Mouse (Mus musculus): ENCODE data around the gene Zfr2. TPM values are rescaled to one million over a fixed set of nuclear protein-coding genes. Genes with fewer than 3 reads are reported as not detected.

Gene Zfr2
- polyA plus RNA-seq (2016; fragmentation: Nextera tagmentation; extraction: Ambion mirVana), result 2.4 and 2.7 TPM in 2 replicates

- Histone ChIP-seq H3K4me3 (peak within 1 kb of the TSS; percentile 87), H3K36me3 (replicated peaks) (no peaks in the 10 kb centered on the region), H3K4me1 (peaks cover 50% of the 10 kb centered on the region), H3K9me3 (no peaks in the 10 kb centered on the region), H3K27ac (peak within 1 kb of the TSS; percentile 92), H3K27me3 (ENCODE audit: poor library complexity, severe bottlenecking) (peaks cover 67% of the 10 kb centered on the region)
- WGBS, result 10% methylated on average over 29 of the region's 29 CpGs
- DNase-seq (ENCODE audit: extremely low spot score, low spot score), result peak; percentile 90
Measured at GRCm38 (mm10) chr10:81232580-81233225, at the start of gene Zfr2. Zfr2 (plus strand) TSS chr10:81233155.

DNA sequence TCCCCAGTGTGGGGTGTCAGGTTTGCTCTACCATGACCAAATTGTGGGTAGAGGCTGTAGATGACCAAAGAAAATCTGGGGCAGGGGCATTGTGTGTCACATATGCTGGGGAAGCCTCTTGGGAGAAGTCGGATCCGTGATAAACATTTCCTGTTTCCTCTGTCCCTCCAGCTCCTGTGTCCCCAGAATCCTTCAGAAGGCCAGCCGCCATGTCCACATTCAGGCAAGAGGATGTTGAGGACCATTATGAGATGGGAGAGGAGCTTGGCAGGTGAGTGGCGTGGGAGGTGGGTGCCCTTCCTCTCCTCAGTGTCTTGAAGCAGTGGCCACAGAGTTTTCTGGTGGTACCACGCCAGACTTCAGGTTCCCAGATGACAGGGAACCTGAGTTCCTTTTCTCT lies 49.1 kb upstream of the Zfr2 start, which contains the start of gene 4930442H23Rik:
Gene 4930442H23Rik (minus strand): TSS at position 45 of the 400 bp plus-strand sequence.
- Histone ChIP-seq H3K36me3 (replicated peaks) (peaks cover 83% of the 10 kb centered on the region), H3K27ac (peak within 1 kb of the TSS; percentile 90), H3K27me3 (ENCODE audit: poor library complexity, severe bottlenecking) (no peaks in the 10 kb centered on the region), H3K4me3 (peak within 1 kb of the TSS; percentile 76), H3K4me1 (peaks cover 57% of the 10 kb centered on the region), H3K9me3 (no peaks in the 10 kb centered on the region)
- 96% methylated on average over 5 of the region's 5 CpGs for WGBS
- DNase-seq (ENCODE audit: extremely low spot score, low spot score), result no peak

DNA sequence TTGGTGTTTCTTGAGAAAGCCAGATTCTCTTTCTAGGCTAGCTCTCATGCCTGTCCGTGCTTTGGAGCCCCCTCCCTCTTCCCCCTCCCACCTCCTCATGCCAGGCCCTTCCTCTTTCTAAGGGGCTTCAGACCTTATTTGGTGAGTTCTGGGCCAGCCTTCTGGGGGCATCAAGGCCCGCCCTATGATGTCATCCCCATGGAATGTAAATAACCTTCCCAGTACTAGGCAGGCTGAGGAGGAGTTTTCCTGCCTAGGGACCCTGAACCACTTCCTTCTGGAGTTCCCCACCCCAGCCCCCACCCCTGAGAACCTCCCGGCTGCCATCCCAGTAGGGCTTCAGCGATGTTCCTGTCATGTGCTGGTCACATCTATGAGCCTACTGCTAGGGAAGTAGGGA lies 48.2 kb upstream of the Zfr2 start:
- H3K36me3 ChIP-seq (replicated peaks), result peaks cover 78% of the 10 kb centered on the region

GRCm38 (mm10) chr10:81187161-81187560 lies 45.8 kb upstream of the Zfr2 start:
- DNase-seq (ENCODE audit: extremely low spot score, low spot score), result no peak
- Histone ChIP-seq H3K27ac (no peak overlapping the region), H3K27me3 (ENCODE audit: poor library complexity, severe bottlenecking) (no peaks in the 10 kb centered on the region), H3K4me3 (no peak overlapping the region), H3K4me1 (peaks cover 40% of the 10 kb centered on the region), H3K9me3 (no peaks in the 10 kb centered on the region), H3K36me3 (replicated peaks) (peaks cover 74% of the 10 kb centered on the region)
- WGBS, result 94% methylated on average over 9 of the region's 9 CpGs

More for the DNA sequence above, 48.2 kb upstream of the Zfr2 start:
- 76% methylated on average over 4 of the region's 4 CpGs for WGBS
- DNase-seq (ENCODE audit: extremely low spot score, low spot score), result no peak
- H3K4me1 ChIP-seq, result peaks cover 47% of the 10 kb centered on the region
- no peaks in the 10 kb centered on the region for H3K9me3 ChIP-seq
- no peaks in the 10 kb centered on the region for H3K27me3 ChIP-seq (ENCODE audit: poor library complexity, severe bottlenecking)
- H3K4me3 ChIP-seq, result peak overlapping the region; percentile 76; the same call in 1 of the 2 replicates
- peak overlapping the region; percentile 68 for H3K27ac ChIP-seq

DNA sequence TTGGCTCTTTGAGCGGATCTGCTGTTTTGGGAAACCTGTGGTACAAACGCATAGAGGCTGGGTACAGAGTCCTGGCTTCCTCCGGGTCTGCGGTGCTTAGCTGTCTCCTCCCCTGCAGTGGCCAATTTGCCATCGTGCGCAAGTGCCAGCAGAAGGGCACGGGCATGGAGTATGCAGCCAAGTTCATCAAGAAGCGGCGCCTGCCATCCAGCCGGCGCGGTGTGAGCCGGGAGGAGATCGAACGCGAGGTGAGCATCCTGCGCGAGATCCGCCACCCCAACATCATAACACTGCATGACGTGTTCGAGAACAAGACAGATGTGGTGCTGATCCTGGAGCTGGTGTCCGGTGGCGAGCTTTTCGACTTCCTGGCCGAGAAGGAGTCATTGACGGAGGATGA lies 43.1 kb upstream of the Zfr2 start:
- Histone ChIP-seq H3K27ac (no peak overlapping the region), H3K4me3 (no peak overlapping the region), H3K27me3 (ENCODE audit: poor library complexity, severe bottlenecking) (peaks cover 21% of the 10 kb centered on the region), H3K36me3 (replicated peaks) (peaks cover 59% of the 10 kb centered on the region), H3K4me1 (peaks cover 45% of the 10 kb centered on the region), H3K9me3 (no peaks in the 10 kb centered on the region)
- DNase-seq (ENCODE audit: extremely low spot score, low spot score), result no peak
- WGBS, result 77% methylated on average over 26 of the region's 26 CpGs

DNA sequence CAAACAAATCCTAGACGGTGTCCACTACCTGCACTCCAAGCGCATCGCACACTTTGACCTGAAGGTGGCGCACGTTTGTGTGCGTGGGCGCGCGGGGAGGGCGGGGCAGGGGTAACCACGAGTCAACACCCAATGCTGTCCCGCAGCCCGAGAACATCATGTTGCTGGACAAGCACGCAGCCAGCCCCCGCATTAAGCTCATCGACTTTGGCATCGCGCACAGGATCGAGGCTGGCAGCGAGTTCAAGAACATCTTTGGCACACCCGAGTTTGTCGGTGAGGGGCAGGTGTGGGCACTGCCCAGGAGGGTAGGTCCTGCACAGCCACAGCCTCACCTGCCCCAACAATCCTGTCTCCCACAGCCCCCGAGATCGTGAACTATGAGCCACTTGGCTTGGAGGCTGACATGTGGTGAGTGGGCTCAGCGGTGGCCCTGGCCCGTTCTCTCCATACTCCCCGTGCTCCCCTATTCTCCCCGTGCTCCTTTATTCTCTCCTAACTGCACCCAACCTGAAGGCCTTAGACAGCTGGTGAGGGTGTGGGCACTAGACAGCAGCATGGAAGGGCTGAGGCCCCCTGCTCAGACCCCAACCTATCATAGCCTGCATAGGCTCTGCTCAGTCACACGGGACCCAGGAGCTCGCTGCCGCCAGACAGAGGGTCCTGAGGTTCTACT lies 42.6 kb upstream of the Zfr2 start:
- no peak overlapping the region for H3K4me3 ChIP-seq
- H3K9me3 ChIP-seq, result no peaks in the 10 kb centered on the region
- H3K4me1 ChIP-seq, result peaks cover 43% of the 10 kb centered on the region
- peaks cover 53% of the 10 kb centered on the region for H3K36me3 ChIP-seq (replicated peaks)
- H3K27ac ChIP-seq, result no peak overlapping the region
- H3K27me3 ChIP-seq (ENCODE audit: poor library complexity, severe bottlenecking), result peaks cover 27% of the 10 kb centered on the region
- 71% methylated on average over 31 of the region's 31 CpGs for whole genome bisulfite sequencing
- no peak for DNase-seq (ENCODE audit: extremely low spot score, low spot score)

- H3K4me1 ChIP-seq, result peaks cover 44% of the 10 kb centered on the region
- H3K9me3 ChIP-seq, result no peaks in the 10 kb centered on the region
- 78% methylated on average over 6 of the region's 6 CpGs for WGBS
- peaks cover 49% of the 10 kb centered on the region for H3K36me3 ChIP-seq (replicated peaks)
- no peak overlapping the region for H3K4me3 ChIP-seq
- peaks cover 32% of the 10 kb centered on the region for H3K27me3 ChIP-seq (ENCODE audit: poor library complexity, severe bottlenecking)
- no peak for DNase-seq (ENCODE audit: extremely low spot score, low spot score)
- no peak overlapping the region for H3K27ac ChIP-seq
Measured at GRCm38 (mm10) chr10:81190912-81191321, 42.0 kb upstream of the Zfr2 start.

DNA sequence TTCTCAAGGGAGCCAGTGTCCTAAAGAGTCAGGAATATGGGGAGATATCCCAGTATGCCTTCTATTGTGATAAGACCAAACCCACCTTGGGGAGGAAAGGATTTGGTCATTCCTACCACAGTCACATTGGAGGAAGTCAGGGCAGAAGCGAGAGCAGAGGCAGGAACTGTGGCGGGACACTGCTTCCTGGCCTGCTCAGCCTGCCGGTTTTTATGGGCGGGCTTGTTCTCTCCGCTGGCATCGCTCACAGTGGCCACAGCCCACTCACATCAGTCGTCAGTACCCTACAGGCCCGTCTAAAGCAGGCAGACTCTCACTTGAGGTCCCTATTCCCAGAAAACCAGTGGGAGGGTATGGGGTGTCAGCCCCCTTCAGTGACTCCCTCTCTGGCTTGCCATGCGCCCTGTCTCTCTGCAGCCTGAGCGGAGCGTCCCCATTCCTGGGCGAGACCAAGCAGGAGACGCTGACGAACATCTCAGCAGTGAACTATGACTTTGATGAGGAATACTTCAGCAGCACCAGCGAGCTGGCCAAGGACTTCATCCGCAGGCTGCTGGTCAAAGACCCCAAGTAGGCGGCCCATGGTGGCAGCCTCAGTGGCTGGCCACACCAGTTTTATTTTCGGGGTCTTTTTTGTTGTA lies 41.5 kb upstream of the Zfr2 start:
- Histone ChIP-seq H3K27me3 (ENCODE audit: poor library complexity, severe bottlenecking) (peaks cover 38% of the 10 kb centered on the region), H3K4me3 (peak overlapping the region; percentile 65; the same call in 1 of the 2 replicates), H3K36me3 (replicated peaks) (peaks cover 46% of the 10 kb centered on the region), H3K27ac (0 out of 2 replicates have a peak overlapping the region, but pooled peaks have one; percentile 91), H3K4me1 (peaks cover 44% of the 10 kb centered on the region), H3K9me3 (no peaks in the 10 kb centered on the region)
- DNase-seq (ENCODE audit: extremely low spot score, low spot score), result no peak
- WGBS, result 91% methylated on average over 18 of the region's 18 CpGs

DNA sequence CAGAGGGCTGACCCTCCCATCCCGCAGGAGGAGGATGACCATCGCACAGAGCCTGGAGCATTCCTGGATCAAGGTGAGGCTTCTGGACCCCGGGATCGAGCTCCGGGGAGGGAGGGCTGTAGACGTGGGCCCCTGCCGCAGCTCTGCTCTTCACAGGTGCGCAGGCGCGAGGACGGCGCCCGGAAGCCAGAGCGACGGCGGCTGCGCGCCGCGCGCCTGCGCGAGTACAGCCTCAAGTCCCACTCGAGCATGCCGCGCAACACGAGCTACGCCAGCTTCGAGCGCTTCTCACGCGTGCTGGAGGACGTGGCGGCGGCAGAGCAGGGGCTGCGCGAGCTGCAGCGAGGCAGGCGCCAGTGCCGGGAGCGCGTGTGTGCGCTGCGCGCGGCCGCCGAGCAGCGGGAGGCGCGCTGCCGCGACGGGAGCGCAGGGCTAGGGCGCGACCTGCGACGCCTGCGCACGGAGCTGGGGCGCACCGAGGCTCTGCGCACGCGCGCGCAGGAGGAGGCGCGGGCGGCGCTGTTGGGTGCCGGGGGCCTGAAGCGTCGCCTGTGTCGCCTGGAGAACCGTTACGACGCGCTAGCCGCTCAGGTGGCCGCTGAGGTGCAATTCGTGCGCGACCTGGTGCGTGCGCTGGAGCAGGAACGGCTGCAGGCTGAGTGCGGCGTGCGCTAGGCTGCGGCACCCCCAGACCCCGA lies 40.5 kb upstream of the Zfr2 start:
- DNase-seq (ENCODE audit: extremely low spot score, low spot score), result peak; percentile 75
- no peaks in the 10 kb centered on the region for H3K9me3 ChIP-seq
- peak overlapping the region; percentile 91 for H3K27ac ChIP-seq
- peaks cover 44% of the 10 kb centered on the region for H3K4me1 ChIP-seq
- H3K4me3 ChIP-seq, result peak overlapping the region; percentile 65
- peaks cover 47% of the 10 kb centered on the region for H3K27me3 ChIP-seq (ENCODE audit: poor library complexity, severe bottlenecking)
- WGBS, result 2% methylated on average over 93 of the region's 93 CpGs
- peaks cover 36% of the 10 kb centered on the region for H3K36me3 ChIP-seq (replicated peaks)

DNA sequence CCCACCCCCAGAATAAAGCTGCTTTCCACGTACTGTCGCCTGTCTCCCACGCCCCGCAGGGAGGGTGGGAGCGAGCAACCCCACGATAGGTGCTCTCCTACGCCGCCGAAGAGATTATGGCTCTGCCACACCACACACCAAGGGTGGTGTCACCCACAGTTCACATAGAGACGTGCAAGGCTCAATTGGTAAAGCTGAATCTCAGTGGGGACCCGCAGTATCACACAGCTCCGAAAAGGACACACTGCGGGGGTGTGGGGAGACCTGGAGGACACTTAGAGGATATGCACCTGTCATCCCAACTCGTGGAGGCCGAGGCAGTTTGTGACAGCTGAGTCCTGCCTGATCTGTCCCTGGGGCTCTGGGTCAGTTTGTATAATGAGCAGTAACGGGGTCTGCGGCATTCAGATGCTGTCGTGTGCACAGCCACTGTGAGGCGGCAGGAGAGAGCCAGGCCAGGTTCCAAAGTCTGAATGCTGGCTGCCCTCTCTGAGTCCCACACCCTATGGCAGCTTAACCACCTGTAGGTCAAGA lies 39.9 kb upstream of the Zfr2 start:
- Histone ChIP-seq H3K27ac (peak overlapping the region; percentile 91), H3K36me3 (replicated peaks) (peaks cover 30% of the 10 kb centered on the region), H3K9me3 (no peaks in the 10 kb centered on the region), H3K4me1 (peaks cover 44% of the 10 kb centered on the region), H3K27me3 (ENCODE audit: poor library complexity, severe bottlenecking) (peaks cover 50% of the 10 kb centered on the region), H3K4me3 (peak overlapping the region; percentile 65)
- WGBS, result 6% methylated on average over 19 of the region's 19 CpGs
- DNase-seq (ENCODE audit: extremely low spot score, low spot score), result no peak

- Histone ChIP-seq H3K4me3 (peak overlapping the region; percentile 29; the same call in 1 of the 2 replicates), H3K27me3 (ENCODE audit: poor library complexity, severe bottlenecking) (peaks cover 55% of the 10 kb centered on the region), H3K4me1 (peaks cover 44% of the 10 kb centered on the region), H3K36me3 (replicated peaks) (peaks cover 22% of the 10 kb centered on the region), H3K9me3 (no peaks in the 10 kb centered on the region), H3K27ac (no peak overlapping the region)
- WGBS, result 15% methylated on average over 37 of the region's 37 CpGs
- DNase-seq (ENCODE audit: extremely low spot score, low spot score), result no peak
Measured at GRCm38 (mm10) chr10:81193991-81194774, 38.8 kb upstream of the Zfr2 start.
